Mouse (Mus musculus) CD4-positive naive resting alpha-beta T cell, adult 57 days (primary cell): Measurements from ENCODE around the gene Mtg1. TPM values are rescaled to one million over a fixed set of nuclear protein-coding genes. Genes with fewer than 3 reads are reported as not detected.

Experiments
- total RNA-seq: library from RNA; stranded (reverse); gene quantifications from one replicate; pipeline ENCODE4 v1.2.4, GENCODE M21; 2023

Mtg1 gene
- total RNA-seq, result 16.0 TPM

GRCm38 (mm10) chr7:140137135-140138020 is at the start of gene Mtg1:
Mtg1 (plus strand) TSS chr7:140137564.

GRCm38 (mm10) chr7:140092924-140093528 is 44.3 kb upstream of the Mtg1 start, which contains the start of gene Prap1:
Prap1 (plus strand) TSS chr7:140093395.

GRCm38 (mm10) chr7:140101993-140102860 is 35.1 kb upstream of the Mtg1 start, which contains the start of gene Fuom:
Fuom (minus strand) TSS chr7:140102441.

GRCm38 (mm10) chr7:140115583-140116328 is 21.6 kb upstream of the Mtg1 start, which contains the start of gene Paox:
Paox (plus strand) TSS chr7:140115799.

GRCm38 (mm10) chr7:140116329-140117054 is 20.9 kb upstream of the Mtg1 start, which contains the start of gene Echs1:
Echs1 (minus strand) TSS chr7:140116476.

GRCm38 (mm10) chr7:140154218-140154927 is 17.0 kb downstream of the Mtg1 start, which contains the start of gene Sprn:
Sprn (minus strand) TSS chr7:140154877.

GRCm38 (mm10) chr7:140164664-140165063 is 27.3 kb downstream of the Mtg1 start, which contains the start of gene Olfr522:
Olfr522 (minus strand) TSS chr7:140164764.

GRCm38 (mm10) chr7:140172936-140173335 is 35.6 kb downstream of the Mtg1 start, which contains the start of gene Olfr523:
Olfr523 (plus strand) TSS chr7:140173217.

Other genes with a start within 250 kb of the Mtg1 start
- not detected for gene Kndc1, start 242.9 kb upstream of the Mtg1 start, total RNA-seq
- gene Utf1, start 193.8 kb upstream of the Mtg1 start, total RNA-seq, result 0.47 TPM
- gene 6430531B16Rik, start 158.8 kb upstream of the Mtg1 start, total RNA-seq, result not detected
- 4.3 TPM for gene Adam8, start 145.0 kb upstream of the Mtg1 start, total RNA-seq
- 39.9 TPM for gene Zfp511, start 101.2 kb upstream of the Mtg1 start, total RNA-seq
- gene Tubgcp2, start 100.9 kb upstream of the Mtg1 start, total RNA-seq, result 38.8 TPM
- not detected for gene Msx3, start 88.5 kb upstream of the Mtg1 start, total RNA-seq
- not detected for gene Caly, start 55.0 kb upstream of the Mtg1 start, total RNA-seq
- not detected for gene Prap1, start 44.2 kb upstream of the Mtg1 start, total RNA-seq
- gene Fuom, start 35.1 kb upstream of the Mtg1 start, total RNA-seq, result 11.0 TPM
- 5.1 TPM for gene Paox, start 21.8 kb upstream of the Mtg1 start, total RNA-seq
- 31.3 TPM for gene Echs1, start 21.1 kb upstream of the Mtg1 start, total RNA-seq
- gene Sprn, start 17.3 kb downstream of the Mtg1 start, total RNA-seq, result not detected
- gene Olfr522, start 27.2 kb downstream of the Mtg1 start, total RNA-seq, result not detected
- not detected for gene Olfr523, start 35.7 kb downstream of the Mtg1 start, total RNA-seq
- 0.12 TPM for gene Olfr524, start 68.4 kb downstream of the Mtg1 start, total RNA-seq
- gene Cd163l1, start 80.7 kb downstream of the Mtg1 start, total RNA-seq, result 0.47 TPM
- gene 5830411N06Rik, start 109.7 kb downstream of the Mtg1 start, total RNA-seq, result 0.38 TPM
- gene Olfr525, start 183.3 kb downstream of the Mtg1 start, total RNA-seq, result not detected
- gene Olfr527, start 196.5 kb downstream of the Mtg1 start, total RNA-seq, result not detected
- not detected for gene Olfr60, start 224.1 kb downstream of the Mtg1 start, total RNA-seq
- gene Olfr530, start 238.8 kb downstream of the Mtg1 start, total RNA-seq, result not detected